Mouse (Mus musculus) left cerebral cortex, adult 9 months (tissue): ENCODE results near the gene Tfip11.
A peak's percentile ranks its signal among the peaks of the same experiment; 100 is the strongest.

Experiments used
- DNase-seq, 2 experiments: peaks; one replicate each; pipeline ENCODE4 v3.0.0; 2022; ENCODE audit warnings: low spot score in 2 of 2

The Tfip11 gene

DNA sequence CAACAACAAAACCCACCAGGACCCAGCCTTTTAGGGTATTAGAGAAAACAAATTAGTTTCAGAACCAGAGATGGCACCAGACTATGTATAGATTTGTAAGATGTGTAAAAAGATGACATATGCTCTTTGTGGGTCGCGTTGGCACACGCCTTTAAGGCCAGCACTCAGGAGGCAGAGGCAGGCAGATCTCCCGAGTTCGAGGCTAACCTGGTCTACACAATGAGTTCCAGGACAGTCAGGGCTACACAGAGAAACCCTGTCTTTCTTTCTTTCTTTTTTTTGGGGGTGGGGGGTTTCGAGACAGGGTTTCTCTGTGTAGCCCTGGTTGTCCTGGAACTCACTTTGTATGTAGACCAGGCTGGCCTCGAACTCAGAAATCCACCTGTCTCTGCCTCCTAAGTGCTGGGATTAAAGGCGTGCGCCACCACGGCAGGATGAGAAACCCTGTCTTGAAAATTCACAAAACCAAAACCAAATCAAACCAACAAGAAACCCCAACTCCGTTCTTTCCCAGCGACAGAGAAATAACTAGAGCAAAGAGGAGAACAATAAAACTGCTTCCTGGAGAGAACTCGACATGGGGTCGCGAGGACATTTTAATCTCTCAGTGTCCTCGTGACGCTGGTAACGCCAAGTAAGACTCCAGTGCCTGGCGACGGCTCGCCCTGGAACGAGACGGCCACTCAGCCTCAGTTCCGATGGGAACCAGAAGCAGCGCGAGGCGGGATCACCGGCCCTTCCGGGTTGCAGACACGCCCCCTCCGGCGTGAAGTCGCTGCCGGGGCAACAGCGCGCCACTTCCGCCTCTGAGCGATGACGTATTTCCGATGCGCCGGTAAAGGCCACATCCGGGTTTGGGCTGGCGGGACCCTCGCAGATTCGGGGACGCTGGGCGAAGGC lies at the start of gene Tfip11:
Gene Tfip11, plus strand, starts transcription at position 813 of the 900 bp plus-strand sequence.
- DNase-seq: peak; percentile 90 to 96

DNA sequence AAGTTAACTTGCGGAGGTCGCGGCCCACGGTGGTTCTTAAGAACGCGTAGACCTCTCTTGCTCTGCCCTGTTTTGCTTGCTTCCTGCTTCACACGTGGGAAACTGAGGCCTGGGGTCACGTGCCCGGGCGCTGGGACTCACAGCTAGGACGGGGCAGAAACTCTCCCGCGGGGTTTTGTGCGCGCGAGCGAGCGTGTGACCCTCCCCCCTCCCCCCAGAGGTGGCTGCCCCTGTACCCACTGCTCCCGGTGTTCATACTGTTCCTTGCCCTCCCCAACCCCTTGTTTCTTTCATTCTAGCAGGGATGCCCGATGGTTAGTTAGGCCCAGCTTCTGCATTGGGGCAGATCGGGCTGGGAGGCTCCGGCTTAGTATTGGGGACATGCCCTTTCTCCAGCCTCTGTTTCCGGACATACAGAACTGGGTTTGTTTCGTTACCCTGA lies 49.2 kb upstream of the Tfip11 start:
- DNase-seq: no peak

DNA sequence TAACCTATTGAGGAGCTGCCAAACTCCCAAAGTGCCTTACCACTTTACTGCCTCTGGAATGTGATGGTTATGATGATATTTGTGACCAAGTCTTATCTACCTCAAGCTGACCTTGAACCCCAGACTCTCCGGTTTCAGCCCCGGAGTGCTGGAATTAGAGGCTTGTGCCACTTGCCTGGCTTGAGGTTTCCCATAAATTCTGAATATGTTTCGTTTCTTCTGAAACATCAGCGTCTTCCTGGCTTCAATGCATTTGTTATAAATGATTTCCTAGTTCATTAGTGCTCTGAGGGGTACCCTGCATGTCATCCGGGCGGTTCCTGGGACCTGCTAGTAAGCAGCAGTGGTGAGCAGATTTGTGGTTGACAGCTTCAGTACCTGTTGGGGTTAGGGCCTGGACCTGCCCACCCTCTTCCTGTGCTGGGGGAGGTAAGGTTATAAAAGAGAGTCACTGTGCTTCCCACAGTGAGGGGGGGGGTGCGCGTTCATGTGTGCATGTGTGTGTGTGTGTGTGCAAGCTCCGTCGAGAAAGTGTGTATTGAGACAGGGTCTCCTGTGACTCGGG lies 48.2 kb upstream of the Tfip11 start:
- DNase-seq: no peak

DNA sequence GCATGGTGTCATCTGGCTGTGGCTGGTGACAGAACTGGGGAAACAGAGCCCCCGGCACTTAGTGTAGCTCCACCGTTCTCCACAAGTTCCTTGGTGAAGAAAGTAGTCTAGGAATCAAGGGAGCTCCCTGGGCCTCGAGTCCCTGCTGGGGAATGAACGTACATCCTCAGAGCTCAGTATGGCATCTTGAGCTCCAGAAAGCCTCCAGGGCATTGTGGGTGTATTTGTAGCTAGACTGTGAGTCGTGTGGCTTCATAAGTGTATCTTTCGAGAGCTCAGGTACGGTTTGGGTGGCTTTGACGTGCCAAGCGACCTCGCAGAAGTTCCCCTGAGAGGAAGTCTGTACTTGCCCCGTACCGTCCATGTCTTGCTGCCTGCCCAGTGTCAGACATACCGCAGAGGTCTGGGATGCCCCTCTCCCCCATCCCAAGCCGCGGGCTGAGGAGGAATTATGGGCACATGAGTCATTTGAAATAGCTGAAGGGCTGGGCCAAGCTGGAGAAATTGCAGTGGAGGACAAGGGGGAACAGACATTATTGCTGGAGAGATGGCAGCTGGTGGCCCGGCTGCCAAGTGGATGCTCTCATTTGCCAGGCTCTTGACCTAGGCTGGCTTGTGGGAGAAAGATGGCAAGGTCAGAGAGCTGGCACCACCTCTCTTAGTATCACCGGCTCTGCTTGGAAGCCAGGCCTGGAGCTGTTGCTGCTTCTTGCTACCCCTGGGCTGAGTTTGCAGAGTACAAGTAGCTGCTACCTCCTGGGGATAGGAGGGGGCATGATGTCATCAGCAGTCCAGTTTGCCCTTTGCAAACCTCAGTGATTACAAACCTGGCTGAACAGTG lies 46.8 kb upstream of the Tfip11 start:
- DNase-seq: no peak

DNA sequence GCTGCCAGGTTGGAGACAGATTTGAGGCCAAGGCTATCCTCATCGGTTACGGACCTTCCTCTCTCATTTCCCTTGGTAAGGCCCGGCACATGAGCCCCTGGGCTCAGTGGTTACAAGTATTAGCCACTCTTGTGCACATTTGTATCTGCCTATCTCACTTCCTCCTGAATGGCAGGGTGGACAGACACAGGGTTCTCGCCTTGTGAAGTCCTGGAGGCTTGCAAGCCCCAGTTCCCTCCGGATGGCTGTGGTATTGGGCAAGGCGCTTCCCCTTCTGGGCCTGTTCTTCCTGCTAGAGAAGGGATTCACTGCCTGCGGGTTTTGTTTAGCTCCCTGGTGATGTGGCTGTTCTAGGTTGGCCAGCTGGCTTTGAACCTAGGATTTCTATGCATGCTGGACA lies 46.0 kb upstream of the Tfip11 start:
- DNase-seq: peak in 1 of 2 experiments; percentile 44

DNA sequence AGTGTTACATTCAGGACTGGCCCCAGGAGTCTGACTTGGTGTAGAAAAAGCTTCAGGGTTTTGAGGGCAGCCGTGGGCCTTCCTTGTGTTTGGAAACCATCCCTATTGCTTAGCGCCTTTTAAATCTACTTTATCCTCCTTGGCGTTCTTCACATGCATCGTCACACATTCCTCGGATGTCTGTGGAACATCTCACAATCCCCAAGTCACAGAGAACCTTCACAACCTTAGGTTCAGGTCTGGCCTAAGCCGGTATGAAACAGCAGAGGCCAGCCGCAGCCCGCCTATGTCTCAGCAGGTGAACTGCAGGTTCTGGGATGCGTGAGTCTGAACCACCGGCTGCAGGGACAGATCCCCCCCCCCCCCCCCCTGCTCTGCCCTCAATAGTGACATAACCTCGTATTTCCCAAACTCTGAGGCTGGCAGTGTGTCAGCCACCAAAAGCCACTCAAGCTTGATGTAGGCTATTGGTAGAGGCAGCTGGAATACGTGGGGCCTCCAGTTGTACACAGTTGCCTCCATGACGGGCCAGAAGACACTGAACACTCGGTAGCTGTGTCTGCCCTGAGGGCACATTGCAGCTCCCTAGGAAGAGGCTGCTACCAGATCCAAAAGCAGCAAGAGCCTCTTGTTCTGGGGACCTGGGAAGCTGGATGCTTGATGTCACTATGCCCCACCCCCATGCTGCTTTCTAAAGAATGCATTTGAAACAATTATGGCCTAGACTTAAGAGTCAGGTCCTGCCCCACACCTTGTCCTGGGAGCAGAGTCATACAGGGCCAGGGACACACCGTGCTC lies 45.1 kb upstream of the Tfip11 start:
- no peak for DNase-seq

DNA sequence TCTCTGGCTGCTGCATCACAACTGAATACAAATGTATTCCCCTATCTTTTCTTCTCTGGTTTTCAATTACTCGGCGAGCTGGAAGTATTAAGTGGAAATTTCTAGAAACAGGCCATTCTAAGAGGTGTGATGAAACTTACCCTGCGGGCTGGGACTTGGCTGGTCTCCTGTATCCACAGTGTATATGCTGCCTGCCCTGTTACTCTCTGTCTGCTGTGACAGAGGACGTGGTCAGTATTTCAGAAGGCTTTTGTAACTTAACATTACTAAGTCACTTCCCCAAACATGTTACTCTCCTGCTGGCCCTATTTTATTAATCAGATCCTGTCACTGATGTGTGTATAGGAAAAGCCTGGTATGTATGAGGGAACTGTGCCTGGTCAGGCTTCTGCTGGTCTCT lies 44.5 kb upstream of the Tfip11 start:
- DNase-seq: no peak

DNA sequence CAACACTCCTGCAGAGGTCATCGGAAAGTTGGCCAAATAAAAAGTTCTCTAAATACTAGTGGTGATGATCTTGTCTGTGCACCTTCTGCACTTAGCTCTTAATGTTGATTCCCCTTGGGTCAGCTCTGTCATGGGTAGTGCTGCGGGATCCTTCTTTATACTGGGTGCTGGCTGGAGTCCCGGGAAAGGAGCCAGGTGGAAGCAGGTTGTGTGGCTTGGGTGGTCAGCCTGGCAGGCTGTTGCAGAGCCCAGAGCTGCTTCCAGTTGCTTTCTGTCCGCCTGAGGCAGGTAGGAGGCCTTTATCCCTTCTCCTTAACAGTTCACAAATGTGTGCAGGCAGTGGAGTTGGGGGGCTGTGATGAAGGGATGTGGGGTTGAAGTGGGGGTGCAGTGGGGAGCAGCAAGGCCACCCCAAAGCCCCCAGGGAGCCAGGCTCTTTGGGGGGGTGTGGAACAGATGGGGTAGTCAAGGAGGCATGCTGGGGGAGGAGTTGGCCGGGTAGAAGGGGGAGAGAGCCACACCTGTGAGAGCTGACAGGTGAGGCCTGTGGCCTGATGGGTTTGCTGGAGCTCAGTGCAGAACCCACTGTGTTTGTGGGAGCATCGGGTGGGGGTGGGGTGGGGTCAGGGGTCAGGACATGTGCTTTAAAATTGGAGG lies 43.9 kb upstream of the Tfip11 start:
- DNase-seq: no peak

DNA sequence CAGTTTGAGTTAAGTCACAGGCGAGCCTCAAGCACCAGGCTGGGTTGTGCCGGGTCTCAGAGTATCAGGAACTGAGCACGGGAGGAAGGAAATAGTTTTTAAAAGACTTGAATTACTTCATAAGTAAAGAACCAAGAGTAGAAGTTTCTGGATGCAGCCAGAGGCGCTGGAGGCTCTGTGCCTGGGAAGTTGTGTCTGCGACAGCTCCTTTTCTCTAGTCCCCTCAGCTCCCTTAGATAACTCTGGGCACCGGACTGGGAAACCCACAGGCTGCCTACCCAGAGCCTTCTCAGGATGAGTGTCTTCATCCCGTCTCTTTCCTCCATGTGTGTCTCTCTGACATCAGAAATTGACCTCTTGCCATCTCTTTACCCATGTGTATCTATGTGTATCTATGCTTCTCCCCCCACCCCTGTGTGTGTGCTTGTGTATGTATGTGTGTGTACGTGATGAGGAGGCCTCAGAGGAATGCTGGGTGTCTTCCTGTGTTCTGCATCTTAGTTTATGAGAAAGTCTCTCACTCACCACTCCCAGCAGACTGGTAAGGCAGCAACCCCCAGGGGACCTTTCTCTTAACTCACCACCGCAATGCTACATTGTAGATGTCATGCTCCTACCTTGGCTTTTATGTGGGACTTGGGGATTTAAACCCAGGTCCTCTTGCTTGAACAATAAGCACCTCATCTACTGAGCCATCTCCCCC lies 43.2 kb upstream of the Tfip11 start:
- no peak for DNase-seq

DNA sequence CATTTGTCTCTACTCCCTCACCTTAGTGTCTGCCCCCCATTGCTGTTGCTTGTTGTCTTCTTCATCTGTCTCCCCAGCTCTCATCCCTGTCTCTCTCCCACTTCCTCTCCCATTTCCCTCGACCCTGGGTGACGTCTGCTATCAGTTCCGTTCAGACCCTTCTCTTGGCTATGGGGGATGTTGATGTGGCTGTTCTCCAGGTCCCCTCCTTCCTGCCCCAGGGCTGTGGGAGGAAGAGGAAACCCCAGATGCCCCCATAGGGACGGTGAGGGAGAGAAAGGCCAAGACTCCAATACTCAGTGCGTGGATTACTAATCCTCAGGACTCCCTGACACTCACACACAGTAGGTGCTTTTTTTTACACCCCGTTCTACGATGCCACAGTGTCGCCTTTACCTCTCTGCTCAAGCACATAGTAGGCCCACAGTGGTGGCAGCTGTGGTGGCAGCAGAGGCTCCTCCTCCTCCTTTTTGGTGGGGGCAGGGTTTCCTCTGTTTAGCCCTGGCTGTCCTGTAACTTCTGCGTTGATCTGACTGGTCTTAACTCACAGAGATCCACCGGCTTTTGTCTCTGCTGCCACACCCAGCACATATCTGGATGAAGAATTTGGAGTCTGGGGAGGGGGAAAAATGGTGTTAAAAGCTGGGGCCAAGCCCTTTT lies 42.5 kb upstream of the Tfip11 start:
- no peak for DNase-seq

DNA sequence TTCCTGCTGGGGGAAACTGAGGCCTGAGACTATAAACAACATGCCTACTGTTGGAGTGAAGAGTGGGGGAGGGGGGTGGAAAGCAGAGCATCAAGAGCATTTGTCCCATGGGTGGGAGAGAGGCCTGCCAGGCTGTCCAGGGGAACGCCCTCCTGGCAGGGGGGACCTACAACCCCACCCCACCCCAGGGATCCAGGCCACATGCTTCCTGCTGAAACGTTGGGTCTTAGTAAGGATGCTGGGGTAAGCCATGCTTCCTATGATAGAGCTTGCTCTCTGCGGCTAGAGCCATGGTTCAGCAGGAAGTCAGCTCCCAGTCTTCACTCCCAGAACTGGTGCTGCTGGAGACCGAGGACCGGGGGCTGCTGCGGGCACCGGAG lies 42.0 kb upstream of the Tfip11 start:
- no peak for DNase-seq

DNA sequence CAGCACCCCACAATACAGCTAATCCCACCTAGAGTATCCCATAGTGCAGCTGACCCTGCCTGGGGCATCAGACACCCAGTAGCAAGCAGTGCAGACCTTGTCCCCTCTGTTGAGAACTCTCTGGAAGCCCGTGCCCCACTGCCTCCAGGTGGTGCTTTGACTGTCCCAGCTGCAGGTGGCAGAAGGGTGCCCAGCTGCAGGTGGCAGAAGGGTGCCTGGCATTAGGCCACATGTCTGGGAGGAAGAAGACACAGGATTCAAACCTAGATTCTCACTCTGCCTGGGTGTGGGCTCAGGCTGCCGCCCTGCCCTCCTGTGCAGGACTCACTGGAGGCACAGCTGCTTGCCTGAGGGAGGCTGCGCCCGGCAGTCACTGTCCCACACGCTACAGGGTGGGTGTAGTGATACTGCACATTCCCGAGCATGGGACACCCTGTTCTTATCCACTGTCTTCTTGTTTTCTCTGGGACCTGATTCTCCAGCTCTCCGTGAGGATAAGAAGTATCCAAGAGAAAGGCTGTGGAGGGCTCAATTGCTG lies 40.5 kb upstream of the Tfip11 start:
- no peak for DNase-seq

DNA sequence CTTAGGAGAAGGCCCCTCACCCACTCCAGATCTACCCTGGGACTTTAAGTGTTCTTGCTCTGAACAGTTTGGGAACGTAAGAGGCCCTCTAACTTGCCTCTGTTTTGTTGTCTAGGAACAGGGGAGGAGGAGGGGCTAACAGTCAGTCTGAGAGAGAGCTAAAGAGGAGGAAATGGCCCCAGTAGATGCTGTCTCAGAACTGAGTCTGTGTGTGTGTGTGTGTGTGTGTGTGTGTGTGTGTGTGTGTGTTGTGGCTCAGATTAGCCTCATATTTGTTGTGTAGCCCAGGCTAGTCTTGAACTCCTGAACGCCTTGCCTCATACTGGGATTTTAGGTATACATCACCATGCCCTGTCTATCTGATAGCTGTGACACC lies 39.6 kb upstream of the Tfip11 start:
- no peak for DNase-seq

DNA sequence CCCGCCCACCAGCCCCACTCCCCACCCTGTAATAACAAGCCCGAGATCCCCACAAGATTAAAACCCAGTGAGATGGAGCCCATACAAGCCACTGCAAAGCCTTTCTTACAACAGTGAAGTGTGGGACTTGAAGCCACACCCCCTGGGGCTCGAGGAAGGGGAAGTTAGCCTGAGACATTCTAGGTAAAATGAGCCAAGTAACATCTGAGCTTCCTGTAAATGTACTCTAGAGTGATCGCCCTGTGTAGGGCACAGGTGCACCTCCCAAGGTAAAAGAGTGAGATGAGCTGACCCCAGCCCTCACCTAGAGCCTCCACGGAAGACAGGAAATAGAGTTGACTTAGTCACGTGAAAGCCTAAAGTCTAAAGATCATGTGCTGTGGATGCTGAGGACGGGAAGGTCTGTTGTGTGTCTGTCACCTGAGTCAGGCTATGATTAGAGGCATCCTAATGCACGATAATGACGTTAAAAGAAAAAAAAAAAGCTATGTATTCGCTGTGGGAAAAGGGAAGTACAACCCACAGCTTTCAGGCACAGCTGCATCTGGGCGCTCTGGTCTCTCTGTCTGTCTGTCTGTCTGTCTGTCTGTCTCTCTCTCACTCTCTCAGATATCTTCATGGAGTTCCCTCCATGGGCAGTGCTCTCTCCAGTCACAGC lies 39.0 kb upstream of the Tfip11 start:
- no peak for DNase-seq

DNA sequence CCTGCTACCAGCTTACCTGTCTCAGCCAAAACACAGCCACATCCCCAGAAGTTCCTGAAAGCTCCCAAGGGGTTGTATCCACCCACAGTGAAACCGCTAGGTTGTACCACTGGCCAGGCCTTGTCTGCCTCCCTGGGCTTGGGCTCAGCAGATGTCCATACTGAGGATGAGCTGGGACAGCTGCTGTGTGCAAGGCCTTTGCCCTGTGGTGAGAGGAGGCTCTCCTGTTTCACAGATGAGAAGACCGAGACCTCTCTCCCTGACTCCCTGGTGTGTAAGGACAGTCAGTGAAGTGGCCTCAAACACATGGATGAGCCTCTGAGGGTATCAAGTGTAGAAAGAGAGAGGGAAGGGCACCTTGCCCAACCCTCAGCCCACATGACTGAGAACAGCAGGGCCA lies 38.5 kb upstream of the Tfip11 start:
- DNase-seq: no peak

DNA sequence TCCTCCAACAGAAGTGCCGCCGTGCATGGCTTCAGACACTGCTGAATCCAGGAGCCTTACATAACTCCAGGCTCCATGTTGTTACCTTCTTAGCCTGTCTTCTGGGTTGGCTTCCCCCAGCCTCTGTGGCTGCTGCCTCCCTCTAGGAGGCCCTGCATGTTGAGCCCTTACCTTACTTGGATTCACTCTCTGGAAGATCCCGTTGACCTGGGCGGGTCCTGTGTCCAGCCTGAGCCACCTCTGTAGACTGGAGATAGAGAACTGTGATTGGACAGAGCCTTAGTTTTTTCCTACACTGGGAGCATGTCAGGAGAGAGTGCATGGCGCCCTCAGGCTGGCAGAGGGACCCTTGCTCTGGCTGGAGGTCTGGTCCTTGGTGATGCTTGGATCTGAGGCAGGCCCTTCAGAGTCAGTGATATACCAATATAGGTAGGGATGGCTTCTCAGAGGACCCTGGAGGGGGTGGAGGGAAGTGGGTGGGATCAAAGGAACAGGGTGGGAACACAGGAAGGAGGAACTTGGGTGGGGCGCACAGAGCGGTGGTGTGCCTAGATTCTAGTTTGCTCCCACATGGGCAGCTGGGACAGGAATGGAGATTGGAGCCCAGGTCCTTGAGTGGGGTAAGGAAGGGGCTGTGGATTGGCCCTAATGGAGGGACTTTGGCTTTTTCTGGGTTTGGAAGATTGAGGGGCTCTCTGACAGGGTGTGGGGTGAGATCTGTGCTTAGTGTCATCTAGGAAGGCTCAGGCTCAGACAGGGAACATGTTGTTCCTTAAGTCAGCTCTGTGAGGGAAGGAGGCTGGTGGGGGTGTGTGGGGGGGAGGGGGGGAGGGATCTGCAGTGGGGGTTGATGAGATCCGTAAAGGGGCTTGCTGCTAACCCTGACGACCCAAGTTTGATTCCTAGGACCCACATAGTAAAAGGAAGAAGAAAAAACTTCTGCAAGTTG lies 37.7 kb upstream of the Tfip11 start:
- DNase-seq: no peak

DNA sequence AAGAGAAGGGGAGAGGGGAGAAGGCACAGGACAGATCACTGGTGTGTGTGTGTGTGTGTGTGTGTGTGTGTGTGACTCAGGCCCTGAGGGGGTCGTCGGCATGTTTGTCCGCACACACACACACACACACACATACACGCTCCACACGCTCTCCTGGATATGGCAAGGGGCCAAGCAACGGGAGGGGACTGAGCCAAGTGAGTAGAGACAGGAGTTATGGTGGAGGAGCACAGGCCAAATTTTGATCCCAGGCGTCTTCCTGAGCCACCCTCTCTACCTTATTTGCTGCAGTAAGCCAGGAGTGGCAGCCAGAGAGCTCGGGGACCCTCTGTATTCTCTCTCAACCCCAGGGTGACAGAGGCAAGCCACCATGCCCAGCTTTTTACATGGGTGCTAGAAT lies 36.9 kb upstream of the Tfip11 start:
- DNase-seq: no peak
